Mouse (Mus musculus): ENCODE measurements around the gene Hepacam2. TPM values are rescaled to one million over a fixed set of nuclear protein-coding genes. Genes with fewer than 3 reads are reported as not detected.
"Not testable (repeated sequence)": the region's sequence is repeated elsewhere in the genome, so short reads cannot be mapped to it uniquely, and the experiment has no call there.

The Hepacam2 gene
- total RNA-seq (2021) = not detected
- long read RNA-seq, experiment 1 = 0 reads
- long read RNA-seq, experiment 2 = 0 reads

DNA sequence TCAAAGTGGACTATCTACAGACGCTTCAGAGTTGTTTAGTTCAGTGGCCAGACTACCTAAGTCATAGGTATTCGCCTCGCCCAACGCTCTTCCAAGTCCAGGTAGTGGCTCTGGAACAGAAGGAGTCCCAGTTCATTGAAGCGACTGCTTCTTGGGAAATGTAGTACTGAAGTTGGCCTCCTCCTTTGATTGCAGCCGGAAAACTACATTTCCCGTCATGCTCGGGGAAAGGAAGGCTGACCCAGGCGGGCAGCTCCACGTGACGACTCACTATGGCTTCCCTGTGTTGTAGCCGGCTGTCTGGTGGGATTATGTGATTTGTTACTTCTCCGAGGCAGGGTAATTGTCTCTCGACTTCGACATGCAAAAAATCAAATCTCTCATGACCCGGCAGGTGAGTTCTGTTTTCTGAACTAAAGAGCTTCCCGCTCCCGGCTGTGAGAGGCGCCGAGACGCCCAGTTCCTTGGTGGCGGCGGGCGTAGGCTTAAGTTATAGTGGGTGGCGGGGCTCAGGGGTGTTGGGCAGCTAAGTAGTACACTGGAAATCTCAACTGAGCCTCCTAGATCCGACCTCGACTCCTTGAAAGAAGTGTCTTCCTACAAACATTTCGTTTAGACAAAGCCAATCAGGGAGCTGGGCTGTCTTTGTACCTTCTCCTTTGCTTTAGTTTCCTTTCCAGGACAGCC, at the start of gene Hepacam2, which contains the start of gene Vps50:
Gene Hepacam2, minus strand, starts transcription at position 137 of the 687 bp plus-strand sequence.
Gene Vps50, plus strand, starts transcription at position 221 of the 687 bp plus-strand sequence.
- DNase-seq (ENCODE audit: low spot score in 2 of 2) = peak; percentile 60 to 85

DNA sequence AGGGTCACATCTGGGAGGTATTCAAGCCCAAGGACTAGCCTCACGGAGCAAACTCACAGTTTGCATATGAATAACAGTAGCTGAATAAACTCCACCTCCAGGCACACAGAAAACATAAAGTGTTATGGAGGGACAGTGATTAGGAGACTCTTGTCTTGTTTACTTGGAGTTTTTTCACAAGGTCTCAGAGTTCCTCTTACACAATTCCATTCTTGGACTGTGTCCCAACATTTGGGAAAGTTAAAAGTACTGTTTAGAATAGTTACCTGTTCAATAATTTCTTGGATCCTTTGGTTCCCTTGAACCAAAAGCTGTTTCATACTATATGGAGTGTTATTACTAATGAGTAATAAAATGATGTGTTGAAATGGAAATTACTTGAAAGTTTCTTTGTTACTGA, 46.9 kb upstream of the Hepacam2 start:
- no peak for DNase-seq (ENCODE audit: low spot score in 2 of 2)

GRCm38 (mm10) chr6:3543862-3544261, 45.8 kb upstream of the Hepacam2 start:
- no peak for DNase-seq (ENCODE audit: low spot score in 2 of 2)

- DNase-seq (ENCODE audit: low spot score in 2 of 2) = no peak
Measured at GRCm38 (mm10) chr6:3539470-3539869, 41.4 kb upstream of the Hepacam2 start.

DNA sequence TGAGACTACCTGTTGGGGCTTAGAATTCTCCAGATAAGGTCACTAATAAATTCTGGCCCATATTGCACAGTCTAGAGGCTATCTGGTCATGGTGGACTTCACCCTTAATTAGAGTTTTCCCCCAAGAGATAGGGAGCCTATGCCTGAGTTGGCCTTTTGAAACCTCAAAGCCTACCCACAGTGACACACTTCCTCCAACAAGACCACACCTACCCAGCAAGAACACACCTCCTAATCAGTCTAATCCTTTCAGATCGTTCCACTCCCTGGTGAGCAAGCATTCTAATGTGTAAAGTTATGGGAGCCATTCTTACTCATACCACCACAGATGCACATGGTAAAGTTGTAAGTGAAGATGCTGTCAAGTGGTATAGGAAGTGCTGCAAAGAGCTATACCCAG, 38.0 kb upstream of the Hepacam2 start:
- no peak for DNase-seq (ENCODE audit: low spot score in 2 of 2)

DNA sequence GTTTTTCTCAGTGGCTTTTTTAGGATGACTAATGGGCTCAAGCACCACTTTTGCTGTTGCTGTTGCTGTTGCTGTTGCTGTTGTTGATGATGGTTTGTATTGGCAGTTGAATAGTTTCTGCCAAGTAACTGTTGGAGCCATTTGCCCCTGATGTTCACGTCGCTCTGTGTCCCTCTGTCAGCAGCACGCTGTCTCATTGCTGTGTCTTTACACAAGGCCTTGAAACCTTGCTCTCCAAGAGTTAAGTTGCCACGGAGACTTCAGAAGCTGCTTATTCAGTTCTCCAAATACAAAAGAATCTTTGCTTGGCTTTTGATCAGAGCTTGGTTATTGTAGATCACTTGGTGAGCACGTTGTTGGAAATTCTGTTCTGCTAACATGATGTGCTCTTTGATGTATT, 33.3 kb upstream of the Hepacam2 start:
- DNase-seq (ENCODE audit: low spot score in 2 of 2) = no peak

GRCm38 (mm10) chr6:3528198-3528597, 30.1 kb upstream of the Hepacam2 start:
- no peak for DNase-seq (ENCODE audit: low spot score in 2 of 2)

GRCm38 (mm10) chr6:3512611-3513010, 14.5 kb upstream of the Hepacam2 start:
- peak in 1 of 2 experiments; percentile 14 for DNase-seq (ENCODE audit: low spot score in 2 of 2)

DNA sequence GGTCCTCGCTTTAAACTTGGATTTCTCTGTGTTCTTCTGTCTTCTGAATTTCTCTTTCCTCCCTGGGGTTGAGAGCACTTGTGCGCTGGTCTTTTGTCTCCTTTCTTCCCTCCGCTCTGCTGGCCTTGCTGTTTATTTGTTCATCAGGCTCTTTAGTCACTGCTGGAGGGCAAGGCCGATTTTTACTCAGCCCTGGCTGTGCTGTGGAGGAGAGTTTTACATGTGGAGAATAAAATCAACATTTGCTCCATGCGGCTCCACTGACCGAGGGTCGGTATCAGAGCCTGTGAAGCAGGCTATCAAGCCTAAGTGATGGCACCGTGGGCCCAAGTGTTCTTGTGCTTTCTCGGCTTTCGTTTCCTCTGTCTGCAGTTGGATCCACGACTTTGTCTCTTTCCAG, 13.5 kb upstream of the Hepacam2 start:
- DNase-seq (ENCODE audit: low spot score in 2 of 2) = no peak

DNA sequence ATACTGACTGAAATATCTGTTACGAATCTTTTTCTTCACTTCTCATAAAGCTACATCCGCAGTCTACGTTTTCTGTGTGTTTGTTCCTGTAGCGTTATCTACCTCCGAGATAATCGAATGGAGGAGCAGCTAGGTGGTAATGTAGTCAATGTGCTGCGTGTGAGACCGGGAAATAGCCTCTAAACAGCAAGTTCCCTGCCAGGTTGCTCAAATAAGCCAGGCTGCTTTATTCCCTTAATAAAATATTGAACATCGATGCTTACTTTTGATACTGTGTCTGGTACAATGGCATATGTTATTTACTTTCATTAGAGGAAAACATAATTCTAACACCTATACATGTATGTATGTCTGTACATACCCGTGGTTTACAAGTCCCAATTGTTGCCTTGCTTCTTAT, 13.0 kb upstream of the Hepacam2 start:
- DNase-seq (ENCODE audit: low spot score in 2 of 2) = no peak

GRCm38 (mm10) chr6:3509782-3510181, 11.7 kb upstream of the Hepacam2 start:
- DNase-seq (ENCODE audit: low spot score in 2 of 2) = no peak

DNA sequence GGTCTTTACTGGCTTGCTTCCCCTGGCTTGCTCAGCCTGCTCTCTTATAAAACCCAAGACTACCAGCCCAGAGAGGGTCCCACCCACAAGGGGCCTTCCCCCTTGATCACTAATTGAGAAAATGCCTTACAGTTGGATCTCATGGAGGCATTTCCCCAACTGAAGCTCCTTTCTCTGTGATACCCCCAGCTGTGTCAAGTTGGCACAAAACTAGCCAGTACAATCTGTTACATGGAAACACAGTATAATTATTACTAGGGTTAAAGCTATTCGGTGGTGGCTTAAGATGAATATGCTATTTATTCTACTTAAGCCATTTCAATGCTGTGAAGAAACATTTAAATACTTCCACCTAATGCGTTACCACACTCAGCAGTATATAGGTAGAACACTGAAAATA, 10.1 kb upstream of the Hepacam2 start:
- DNase-seq (ENCODE audit: low spot score in 2 of 2) = not testable (repeated sequence)

- DNase-seq (ENCODE audit: low spot score in 2 of 2) = no peak
Measured at GRCm38 (mm10) chr6:3507078-3507477, 9.0 kb upstream of the Hepacam2 start.

- DNase-seq (ENCODE audit: low spot score in 2 of 2) = no peak
Measured at GRCm38 (mm10) chr6:3505289-3505688, 7.2 kb upstream of the Hepacam2 start.

- no peak for DNase-seq (ENCODE audit: low spot score in 2 of 2)
Measured at GRCm38 (mm10) chr6:3500286-3500685, 2.2 kb upstream of the Hepacam2 start.

- DNase-seq (ENCODE audit: low spot score in 2 of 2) = no peak
Measured at GRCm38 (mm10) chr6:3496210-3496609, 1.9 kb downstream of the Hepacam2 start.

DNA sequence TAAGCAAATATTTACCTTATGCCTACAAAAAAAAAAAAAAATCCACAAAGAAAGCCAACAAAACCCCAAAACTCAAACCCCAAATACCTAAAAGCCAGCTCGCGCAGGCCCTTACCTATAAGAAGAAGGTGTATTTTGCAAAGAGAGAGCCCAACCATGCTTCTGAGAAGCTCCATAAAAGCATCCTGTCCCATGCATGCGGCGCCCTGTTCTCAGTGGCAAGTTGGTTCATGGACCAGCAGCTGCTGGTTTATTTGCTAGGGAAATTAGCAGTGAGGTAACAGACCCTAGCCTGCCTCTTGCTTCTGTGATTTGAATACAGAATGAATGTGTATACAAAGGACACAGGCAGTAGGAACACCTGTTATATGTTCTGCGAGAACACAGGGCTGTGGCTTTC, 3.8 kb downstream of the Hepacam2 start:
- DNase-seq (ENCODE audit: low spot score in 2 of 2) = no peak

- no peak for DNase-seq (ENCODE audit: low spot score in 2 of 2)
Measured at GRCm38 (mm10) chr6:3487355-3487754, 10.7 kb downstream of the Hepacam2 start.

DNA sequence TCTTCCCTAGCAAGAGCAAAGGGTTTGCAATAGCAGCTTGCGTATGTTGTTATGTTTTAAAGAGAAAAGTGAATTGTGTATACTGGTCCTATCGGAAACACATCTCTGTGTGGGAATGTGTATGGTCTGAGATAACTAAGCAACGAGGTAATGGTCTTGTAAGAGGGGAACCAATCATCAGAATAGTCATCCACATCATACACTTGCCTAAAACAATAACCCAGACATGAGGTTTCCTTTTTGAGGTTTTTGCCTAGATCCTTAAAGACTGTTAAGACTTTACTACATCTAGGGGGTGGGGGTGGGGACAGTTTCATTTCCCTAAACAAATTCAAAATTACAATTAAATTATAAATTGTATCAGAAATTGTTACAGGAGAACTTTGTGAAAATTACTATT, 13.0 kb downstream of the Hepacam2 start:
- DNase-seq (ENCODE audit: low spot score in 2 of 2) = no peak

GRCm38 (mm10) chr6:3481705-3482104, 16.4 kb downstream of the Hepacam2 start:
- no peak for DNase-seq (ENCODE audit: low spot score in 2 of 2)

GRCm38 (mm10) chr6:3479853-3480252, 18.2 kb downstream of the Hepacam2 start:
- no peak for DNase-seq (ENCODE audit: low spot score in 2 of 2)

- no peak for DNase-seq (ENCODE audit: low spot score in 2 of 2)
Measured at GRCm38 (mm10) chr6:3476299-3476698, 21.8 kb downstream of the Hepacam2 start.

- no peak for DNase-seq (ENCODE audit: low spot score in 2 of 2)
Measured at GRCm38 (mm10) chr6:3470706-3471105, 27.4 kb downstream of the Hepacam2 start.

Measured in gastrocnemius, postnatal 4 days (tissue).